Mouse (Mus musculus): ENCODE measurements around the gene Dapk1.
A peak's percentile ranks its signal among the peaks of the same experiment; 100 is the strongest.

- TF ChIP-seq EP300 (IDR thresholded peaks at IDR 0.05; ENCODE audit: low read depth), result peak; percentile 75
- TF ChIP-seq CTCF (IDR thresholded peaks at IDR 0.05; ENCODE audit: low read depth), result no peak
Observed at GRCm38 (mm10) chr13:60736421-60737105, 134.8 kb downstream of the Dapk1 start.
